Mouse (Mus musculus) kidney, adult 18-20 months (tissue): ENCODE measurements around the gene Ssu72.
A peak's percentile ranks its signal among the peaks of the same experiment; 100 is the strongest.
"Not testable (repeated sequence)": the region's sequence is repeated elsewhere in the genome, so short reads cannot be mapped to it uniquely, and the experiment has no call there.

ENCODE experiments used
- DNase-seq: peaks from one replicate; pipeline ENCODE4 v3.0.0; 2021

The Ssu72 gene

DNA sequence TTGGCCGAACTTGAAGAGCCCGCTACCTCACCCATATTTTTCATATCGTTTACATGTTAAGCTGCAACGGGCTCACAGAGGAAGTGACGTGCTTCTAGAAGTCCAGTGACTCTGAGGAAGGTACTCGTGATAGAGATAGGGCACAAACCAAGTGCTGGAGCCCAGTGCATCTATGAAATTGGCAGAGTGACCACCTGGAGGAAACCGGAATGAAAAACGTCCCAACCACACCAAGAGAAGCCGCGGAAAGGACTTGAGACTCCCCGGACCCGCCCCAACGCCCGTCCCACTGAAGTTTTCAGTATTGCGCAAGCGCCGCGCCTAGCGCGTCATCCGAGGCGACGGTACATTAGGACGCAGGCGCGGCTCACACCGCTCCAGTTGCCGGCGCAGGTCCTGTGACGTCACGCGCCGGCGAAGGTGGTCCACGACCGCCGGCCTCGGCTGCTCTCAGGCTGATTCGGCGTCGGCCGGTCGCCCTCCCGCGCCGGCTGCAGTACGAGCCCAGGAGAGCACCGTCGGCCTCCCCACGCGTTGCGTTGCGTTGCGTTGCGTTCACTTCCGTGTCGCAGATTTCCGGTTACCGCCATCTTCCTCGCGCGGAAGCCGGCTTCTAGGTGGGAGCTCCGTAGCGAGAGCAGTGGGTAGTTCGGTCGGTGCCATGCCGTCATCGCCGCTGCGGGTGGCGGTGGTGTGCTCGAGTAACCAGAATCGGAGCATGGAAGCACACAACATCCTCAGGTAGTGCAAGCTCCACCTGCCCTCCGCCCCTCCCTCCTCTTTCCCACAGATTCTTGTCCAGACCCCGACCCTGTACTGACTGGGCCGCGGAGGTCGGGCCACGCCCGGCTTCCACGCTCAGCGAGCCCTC is at the start of gene Ssu72:
Gene Ssu72, plus strand, starts transcription at position 80 of the 871 bp plus-strand sequence.
- DNase-seq, result peak; percentile 98

GRCm38 (mm10) chr4:155656214-155656751 is 48.3 kb upstream of the Ssu72 start:
- no peak for DNase-seq

DNA sequence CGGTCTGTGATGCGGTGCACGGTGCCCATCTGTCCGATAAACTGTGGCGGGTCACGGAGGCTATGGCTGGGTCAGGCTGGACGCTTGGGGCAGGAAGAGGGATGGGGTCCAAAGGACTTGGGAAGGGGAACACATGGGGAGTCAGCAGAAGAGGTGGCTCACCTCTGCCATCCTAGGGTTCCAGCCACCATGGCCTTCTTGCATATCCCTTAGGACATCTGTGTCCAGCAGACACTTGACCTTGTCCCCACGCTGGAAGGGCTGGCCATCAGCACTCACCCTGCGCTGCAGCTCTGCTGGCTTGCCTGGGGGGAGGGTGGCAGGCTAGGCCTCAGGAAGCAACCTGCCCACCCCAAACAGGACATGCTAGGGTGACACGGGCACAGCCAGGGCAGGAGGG is 45.6 kb upstream of the Ssu72 start:
- no peak for DNase-seq

DNA sequence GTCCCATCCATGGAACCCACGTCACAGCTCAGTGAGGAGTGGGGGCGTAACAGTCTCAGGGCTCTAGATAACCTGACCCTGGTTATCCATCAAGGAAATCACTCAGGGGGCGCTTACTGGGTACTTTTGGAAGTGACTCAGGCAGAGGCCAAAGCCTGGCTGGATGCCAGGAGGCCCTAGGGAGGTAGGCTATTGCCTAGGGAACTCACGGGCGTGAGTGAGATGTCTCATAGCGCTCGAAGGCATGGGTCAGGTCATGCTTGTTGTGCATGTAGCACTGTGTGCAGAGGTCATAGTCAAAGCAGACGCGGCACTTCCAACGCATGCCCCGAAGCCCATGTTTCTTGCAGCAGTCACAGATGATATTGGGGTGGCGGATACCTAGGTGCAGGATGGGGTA is 44.0 kb upstream of the Ssu72 start:
- DNase-seq, result no peak

DNA sequence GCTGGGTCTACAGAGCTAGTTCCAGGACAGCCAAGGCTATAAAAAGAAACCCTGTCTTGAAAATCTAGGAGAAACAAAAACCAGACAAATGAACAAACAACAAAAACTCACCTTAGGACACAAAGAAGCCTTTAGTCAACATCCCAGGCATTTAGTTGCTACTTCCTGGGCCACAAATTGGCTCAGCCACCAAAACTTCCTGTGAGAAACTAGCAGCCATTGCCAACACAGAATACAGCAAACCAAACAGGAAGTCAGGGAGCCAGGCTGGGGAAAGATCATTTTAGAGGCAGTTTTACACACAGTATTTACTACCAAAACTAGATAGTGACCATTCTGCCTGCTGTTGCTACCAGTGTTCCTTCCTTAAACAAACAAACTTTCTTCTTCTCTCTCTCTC is 37.7 kb upstream of the Ssu72 start:
- no peak for DNase-seq

DNA sequence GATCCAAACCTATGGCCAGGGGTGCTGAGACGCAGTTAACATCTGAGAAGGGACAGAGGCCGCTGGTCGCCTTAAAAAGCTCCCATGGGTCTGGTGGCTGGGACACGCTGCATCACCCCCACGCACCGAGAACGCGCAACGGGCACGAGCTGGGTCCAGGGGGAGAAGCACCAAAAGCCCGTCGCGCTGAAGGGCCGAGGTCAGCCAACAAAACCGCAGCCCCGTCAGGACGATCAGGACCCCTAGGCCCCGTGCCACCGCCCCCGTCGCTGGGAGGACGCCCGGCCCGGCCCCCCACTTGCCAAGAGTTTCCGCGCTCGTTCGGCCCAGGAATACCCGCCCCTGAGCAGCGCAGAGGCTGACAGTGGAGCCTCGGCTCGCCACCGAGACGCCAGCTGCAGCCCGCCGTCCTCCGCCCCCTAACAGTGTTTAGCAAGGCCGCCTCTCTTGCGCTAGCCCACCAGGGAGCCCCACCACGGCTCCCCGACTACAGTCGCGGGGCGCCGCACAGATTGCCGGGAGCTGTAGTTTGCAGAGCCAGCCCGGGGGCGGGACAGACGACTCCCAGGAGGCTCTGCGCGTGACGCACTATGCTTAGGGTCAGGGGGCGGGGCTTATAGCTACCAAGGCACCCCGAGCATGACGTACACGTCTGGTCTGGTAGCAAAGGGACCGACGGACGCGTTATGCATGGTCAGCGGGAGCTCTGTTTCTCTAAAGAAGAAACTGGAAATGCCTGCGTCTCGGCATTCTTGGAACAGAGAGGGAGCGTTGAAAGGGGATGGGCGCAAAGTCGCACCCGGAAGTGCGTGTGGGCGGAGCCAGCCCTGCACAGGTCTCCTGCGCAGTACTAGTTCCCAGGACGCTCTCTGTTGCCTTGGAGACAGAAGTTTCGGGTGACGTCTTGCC is 35.7 kb upstream of the Ssu72 start, which contains the start of gene Mib2:
Gene Mib2, minus strand, starts transcription at position 510 of the 909 bp plus-strand sequence.
- peak; percentile 99 for DNase-seq

DNA sequence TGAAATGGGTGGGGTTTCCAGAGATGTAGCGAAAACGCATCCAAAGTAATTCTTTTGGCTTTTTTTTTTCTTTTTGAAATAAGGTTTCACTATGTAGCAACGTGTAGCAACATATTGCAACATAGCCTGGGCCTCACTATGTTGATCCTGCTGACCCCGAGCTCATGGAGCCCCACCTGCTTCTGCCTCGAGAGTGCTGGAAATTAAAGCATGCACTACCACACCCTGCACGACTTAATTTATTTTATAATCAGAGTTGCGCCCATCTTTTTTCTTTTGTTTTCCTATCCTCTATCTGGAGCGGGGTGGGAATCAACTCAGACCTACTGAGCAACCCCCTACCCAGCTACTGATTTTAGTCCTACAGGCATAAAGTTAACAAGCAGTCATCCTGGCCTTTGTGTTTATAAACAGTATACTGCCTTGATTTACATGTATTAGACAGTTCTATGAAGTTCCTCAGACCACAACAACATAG is 35.0 kb upstream of the Ssu72 start:
- no peak for DNase-seq

DNA sequence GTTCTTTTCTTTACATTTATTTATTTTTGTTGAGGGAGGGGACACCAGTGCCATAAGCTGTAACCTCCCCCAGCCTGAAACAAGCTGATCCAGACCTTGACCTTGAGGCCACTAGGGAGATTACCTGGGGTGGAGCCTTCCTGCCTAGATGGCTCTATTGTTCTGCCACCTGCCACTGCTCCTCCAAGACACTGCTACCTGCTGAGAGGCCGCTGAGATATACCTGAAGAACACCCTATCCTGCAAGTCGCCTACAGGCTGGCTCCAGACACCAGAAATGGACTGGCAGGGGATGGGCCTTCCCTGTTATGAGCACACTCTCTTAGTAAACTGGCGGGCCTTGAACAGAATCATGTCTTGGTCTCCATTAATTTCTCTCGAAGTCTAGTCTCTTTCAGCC is 34.4 kb upstream of the Ssu72 start:
- not testable (repeated sequence) for DNase-seq

DNA sequence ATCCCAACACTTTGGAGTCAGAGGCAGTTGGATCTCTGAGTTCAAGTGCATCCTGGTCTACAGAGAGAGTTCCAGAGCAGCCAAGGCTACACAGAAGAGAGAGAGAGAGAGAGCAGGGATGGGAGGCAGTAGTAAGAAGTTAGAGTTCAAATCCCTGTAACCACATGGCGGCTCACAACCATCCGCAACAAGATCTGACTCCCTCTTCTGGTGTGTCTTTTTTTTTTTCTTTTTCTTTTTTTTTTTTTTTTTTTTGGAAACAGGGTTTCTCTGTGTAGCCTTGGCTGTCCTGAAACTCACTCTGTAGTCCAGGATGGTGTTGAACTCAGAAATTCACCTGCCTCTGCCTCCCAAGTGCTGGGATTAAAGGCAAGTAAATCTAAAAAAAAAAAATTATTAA is 32.5 kb upstream of the Ssu72 start:
- DNase-seq, result no peak

- no peak for DNase-seq
These were observed 28.6 kb upstream of the Ssu72 start for GRCm38 (mm10) chr4:155675991-155676390.

DNA sequence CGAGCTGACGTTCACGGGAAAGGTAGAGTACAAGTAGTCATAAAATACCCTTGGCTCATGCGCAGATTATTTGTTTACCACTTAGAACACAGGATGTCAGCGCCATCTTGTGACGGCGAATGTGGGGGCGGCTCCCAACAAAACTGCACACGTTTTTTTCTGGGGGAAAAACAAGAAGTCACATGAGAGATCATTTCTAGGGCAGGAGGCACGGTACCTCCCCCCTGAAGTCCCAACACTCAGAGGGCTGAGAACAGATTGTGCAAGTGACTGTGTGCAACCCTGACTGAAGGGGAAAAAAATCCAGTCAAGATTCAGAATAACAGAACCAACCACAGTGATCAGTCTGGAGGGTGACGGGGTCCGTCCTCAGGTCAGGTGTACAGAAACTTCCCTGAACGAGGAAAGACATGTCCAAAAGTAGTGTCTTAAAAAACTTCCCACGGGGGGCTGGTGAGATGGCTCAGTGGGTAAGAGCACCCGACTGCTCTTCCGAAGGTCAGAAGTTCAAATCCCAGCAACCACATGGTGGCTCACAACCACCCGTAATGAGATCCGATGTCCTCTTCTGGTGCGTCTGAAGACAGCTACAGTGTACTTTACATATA is 20.8 kb upstream of the Ssu72 start:
- DNase-seq, result not testable (repeated sequence)

DNA sequence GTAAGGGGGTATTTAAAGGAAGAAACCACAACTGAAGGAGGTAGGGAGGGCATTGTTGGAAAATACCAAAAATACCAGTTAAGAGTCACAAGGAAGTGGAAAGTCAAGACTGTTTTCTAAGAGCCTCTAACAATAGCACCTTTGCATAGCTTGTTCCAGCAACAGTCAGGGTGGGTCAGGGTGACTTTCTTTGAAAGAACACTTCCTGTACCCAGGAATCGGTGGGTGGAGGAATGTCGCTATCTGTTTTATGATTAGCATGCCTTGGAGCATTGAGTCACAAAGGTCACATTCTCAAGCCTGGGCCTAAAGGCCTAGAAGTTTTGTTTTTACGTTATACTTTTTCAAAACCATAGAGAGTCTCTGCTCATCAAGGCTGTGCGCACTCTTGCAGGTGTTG is 16.8 kb upstream of the Ssu72 start:
- DNase-seq, result not testable (repeated sequence)

- no peak for DNase-seq
These were observed 13.8 kb upstream of the Ssu72 start for GRCm38 (mm10) chr4:155690571-155691375.

GRCm38 (mm10) chr4:155692421-155692820 is 12.2 kb upstream of the Ssu72 start:
- DNase-seq, result no peak

GRCm38 (mm10) chr4:155694111-155694481 is 10.5 kb upstream of the Ssu72 start, which contains the start of gene Fndc10:
TSS of gene Fndc10 (plus strand) at chr4:155694342.
- peak; percentile 65 for DNase-seq

DNA sequence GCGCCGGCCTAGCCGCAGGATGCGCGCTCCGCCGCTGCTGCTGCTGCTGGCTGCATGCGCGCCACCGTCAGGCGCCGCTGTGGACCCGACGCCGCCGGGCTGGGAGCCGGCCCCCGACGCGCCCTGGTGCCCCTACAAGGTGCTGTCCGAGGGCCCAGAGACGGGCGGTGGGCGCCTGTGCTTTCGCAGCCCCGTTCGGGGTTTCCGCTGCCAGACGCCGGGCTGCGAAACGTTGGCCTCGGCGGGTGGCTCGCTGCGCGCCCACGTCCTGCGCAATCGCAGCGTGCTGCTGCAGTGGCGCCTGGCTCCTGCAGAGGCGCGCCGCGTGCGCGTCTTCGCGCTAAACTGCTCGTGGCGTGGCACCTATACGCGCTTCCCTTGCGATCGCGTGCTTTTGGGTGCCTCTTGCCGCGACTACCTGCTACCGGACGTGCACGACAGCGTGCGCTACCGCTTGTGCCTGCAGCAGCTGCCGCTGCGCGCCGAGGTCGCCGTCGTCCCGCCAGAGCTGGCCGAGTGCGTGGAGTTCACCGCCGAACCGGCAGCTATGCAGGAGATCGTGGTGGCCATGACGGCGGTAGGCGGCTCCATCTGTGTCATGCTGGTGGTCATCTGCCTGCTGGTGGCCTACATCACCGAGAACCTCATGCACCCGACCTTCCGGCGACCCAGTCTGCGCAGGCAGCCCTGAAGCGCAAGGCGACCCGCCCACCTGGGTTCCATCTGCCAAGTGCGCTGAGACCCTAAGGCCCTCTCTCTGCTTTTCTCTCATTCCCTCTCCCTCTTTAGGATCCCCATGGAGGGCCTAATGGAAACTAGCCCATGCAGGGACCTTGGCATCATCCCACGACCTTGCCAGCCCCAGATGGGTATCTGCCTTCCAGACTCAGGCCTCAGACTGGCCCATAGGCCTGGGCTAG is 9.9 kb upstream of the Ssu72 start:
- DNase-seq, result peak; percentile 65

- no peak for DNase-seq
These were observed 9.0 kb upstream of the Ssu72 start for GRCm38 (mm10) chr4:155695531-155696062.

- DNase-seq, result no peak
These were observed 8.0 kb upstream of the Ssu72 start for GRCm38 (mm10) chr4:155696261-155697255.

GRCm38 (mm10) chr4:155700425-155700824 is 4.2 kb upstream of the Ssu72 start:
- DNase-seq, result no peak
